Mouse (Mus musculus): Measurements from ENCODE around the gene Ccdc7a.
"Not testable (repeated sequence)": the region's sequence is repeated elsewhere in the genome, so short reads cannot be mapped to it uniquely, and the experiment has no call there.

The Ccdc7a gene

DNA sequence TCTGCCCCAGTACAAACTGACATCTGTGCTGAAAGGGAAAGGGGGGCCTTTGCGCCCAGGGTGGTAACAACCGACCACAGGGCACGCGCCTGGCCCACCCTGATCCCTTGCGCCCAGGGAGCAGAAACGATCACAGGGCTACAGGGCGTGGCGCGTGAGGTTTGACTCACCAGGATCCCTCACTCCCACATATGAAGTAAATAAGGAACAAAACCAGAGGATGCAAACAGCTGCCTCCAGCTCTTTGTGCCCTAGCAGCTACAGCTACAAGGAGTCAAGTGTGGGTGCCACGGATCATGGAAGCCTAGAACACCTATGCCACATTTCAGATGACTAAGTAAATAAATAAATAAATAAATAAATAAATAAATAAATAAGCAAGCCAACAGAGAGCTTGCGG is at the start of gene Ccdc7a:
Ccdc7a (minus strand) TSS at position 101 of the 400 bp plus-strand sequence.
- DNase-seq (ENCODE audit: low spot score in 2 of 2): not testable (repeated sequence)

DNA sequence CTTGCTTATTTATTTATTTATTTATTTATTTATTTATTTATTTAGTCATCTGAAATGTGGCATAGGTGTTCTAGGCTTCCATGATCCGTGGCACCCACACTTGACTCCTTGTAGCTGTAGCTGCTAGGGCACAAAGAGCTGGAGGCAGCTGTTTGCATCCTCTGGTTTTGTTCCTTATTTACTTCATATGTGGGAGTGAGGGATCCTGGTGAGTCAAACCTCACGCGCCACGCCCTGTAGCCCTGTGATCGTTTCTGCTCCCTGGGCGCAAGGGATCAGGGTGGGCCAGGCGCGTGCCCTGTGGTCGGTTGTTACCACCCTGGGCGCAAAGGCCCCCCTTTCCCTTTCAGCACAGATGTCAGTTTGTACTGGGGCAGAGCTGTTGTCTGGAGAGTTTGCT is 1.5 kb upstream of the Ccdc7a start, which contains the start of gene Ccdc7b:
Ccdc7b (plus strand) TSS at position 301 of the 400 bp plus-strand sequence.
- not testable (repeated sequence) for DNase-seq (ENCODE audit: low spot score in 2 of 2)

DNA sequence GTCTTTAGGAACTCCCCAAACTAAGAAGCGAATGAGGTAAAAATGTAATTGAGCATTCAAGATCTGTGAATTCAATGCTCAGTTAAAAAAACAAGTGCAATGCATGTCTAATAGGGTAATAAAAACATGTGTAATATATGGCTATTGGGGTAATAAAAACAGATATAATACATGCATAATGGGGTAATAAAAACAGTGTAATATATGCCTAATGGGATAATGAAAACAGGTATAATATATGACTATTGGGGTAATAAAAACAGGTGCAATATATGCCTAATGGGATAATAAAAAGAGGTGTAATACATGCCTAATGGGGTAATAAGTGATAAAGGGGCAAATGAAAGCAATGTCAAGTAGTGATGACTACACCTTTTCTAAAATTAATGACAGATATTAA is 73.9 kb downstream of the Ccdc7a start:
- DNase-seq (ENCODE audit: low spot score in 2 of 2): no peak

DNA sequence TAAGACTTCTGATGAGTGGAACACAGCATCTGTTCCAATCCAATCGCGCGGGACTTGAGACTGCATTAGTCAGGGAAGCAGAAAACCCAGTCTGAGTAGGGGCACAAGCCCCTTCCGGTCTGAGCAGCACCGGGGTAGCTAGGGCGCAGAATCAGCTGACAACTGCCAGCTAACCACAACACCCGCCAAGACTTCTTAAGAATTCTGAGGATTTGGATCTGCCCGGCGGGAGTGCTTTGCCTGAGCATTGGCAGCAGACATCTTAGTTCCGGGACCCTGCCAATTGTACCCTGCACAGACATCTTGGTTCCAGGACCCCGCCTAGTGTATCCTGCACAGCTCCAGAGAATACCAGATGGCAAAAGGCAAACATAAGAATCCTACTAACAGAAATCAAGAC is 116.4 kb downstream of the Ccdc7a start:
- DNase-seq (ENCODE audit: low spot score in 2 of 2): not testable (repeated sequence)

DNA sequence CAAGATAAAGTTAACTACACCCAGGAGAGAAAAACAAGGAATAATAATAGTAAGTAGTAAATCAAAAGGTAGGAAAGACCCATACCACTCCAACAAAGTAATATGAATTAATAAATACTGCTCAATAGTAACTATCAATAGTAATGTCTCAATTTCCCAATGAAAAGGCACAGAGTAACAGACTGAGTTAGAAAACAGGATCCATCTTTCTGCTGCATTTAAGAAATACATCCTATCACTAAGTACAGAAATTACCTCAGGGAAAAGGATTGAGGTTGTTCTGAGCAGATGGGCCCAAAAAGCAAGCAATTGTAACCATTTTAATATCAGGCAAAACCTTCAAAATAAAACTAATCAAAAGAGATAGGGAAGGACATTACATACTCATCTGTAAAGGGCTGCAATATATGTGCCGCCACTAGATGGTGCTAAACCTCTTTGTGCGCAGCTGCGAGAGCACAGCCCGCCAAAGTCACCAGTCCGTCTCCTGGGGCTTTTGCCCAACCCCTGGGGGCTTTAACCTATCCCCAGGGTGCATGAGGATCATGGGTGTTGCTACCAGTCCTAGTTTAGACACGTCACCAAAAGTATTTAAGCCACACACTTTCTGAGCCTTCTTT is 124.2 kb downstream of the Ccdc7a start:
- not testable (repeated sequence) for DNase-seq (ENCODE audit: low spot score in 2 of 2)

DNA sequence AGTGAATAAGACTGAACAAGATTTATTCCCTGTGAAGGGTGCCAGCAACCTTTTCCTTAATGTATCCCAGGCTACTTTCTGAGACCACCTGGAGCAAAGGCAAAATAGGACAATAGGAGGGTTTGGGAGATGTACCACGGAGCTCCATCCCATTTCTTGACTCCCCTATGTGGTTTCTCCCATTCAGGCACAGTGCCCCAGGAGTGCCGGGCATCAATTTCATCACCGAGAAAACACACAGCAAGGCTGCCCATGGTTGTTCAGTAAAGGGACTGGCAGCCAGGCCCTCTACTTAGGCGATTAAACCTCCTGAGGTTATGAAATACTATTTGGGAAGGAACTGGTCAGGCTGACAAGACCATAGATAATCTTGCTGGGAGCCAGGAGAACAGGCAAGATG is 131.9 kb downstream of the Ccdc7a start:
- DNase-seq (ENCODE audit: low spot score in 2 of 2): no peak

DNA sequence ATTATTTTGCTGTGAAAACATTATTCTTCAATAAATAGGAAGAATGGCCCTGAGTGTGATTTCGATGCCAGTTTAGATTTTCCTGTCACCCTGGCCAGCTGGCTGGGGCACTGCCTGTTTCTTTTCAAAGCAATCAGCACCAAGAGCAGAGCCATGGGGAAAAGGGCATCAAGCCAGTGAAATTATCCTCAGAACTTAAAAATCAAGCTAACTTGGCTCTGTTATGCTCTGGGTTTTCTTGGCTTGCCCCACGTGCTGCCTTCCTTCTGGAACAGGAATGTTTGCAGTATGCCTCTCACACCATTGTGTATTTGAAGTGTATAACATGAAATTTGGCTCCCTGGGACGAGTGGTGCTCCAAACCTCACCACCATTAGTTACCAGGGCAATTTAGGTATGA is 182.6 kb downstream of the Ccdc7a start:
- DNase-seq (ENCODE audit: low spot score in 2 of 2): no peak

DNA sequence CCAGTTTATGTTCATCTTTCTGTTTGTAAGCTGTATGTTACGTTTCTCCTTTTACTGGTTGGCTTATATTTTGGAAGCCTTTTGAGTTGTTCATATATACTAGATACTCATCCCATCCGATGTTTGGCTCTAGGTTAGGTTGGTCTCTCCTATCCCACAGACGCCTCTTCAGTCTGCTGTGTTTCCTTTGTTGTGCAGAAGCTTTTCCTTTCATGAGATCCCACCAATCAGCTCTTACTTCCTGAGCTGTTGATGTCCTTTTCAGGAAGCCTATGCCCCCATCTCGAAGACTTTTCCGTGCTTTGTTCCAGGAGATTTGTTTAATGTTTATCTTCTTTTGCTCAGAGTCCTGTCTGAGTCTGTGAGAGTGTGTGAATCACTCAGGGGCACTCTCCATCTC is 221.6 kb downstream of the Ccdc7a start:
- DNase-seq (ENCODE audit: low spot score in 2 of 2): no peak

DNA sequence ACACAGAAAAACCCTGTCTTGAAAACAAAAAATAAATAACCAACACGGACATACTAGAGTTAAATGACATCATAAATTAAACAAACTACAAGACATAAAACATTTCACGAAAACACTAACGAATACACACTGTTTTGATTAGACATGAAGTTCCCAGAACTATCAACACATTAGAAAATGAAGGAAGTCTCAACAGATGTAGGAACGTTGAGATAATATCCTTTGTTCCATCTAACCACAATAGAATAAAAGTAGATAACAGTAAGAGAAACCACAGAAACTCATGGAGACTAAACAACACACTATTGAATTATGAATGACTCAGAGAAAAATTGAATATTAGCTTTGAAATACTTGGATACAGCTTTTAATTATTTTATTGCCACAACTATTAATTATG is 252.8 kb downstream of the Ccdc7a start:
- DNase-seq (ENCODE audit: low spot score in 2 of 2): no peak

DNA sequence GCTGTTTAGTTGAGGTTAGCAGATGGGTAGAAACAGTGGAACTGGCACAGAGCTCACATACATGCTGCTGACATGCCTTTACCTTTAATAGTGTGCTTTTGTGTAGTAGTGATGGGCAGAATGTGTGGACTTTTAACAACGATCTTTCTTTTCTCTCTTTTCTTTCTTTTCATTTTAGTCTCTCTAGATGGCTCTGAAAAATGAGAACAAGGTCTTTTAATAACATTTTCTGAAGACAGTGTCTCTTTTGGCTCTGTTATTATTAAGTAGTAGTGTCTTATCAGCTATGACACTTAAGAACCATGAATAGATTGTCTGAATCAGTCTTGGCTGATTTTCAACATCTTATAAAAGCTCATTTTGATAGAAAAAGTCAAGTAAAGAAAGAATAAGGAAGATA is 266.7 kb downstream of the Ccdc7a start, which contains the start of gene Gm3952:
Gm3952 (minus strand) TSS at position 101 of the 400 bp plus-strand sequence.
- no peak for DNase-seq (ENCODE audit: low spot score in 2 of 2)

DNA sequence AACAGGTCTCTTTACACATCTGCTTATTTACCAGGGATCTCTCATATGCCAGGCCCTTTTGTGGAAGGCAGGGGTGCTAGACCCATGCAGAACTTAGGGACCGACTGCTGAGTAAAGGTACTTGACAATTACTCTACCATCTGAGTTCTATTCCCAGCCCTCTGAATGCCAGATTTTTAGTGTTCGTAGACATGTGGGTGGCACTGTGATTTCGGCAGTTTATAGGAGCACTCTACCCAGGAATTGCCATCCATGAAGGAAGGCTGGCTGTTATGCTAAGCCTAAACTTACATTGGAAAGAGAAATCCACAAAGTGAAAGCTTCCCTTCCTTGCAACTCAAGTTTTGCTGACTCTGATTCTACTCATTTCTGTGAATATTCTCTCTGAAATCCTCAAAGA is 329.6 kb downstream of the Ccdc7a start:
- no peak for DNase-seq (ENCODE audit: low spot score in 2 of 2)

DNA sequence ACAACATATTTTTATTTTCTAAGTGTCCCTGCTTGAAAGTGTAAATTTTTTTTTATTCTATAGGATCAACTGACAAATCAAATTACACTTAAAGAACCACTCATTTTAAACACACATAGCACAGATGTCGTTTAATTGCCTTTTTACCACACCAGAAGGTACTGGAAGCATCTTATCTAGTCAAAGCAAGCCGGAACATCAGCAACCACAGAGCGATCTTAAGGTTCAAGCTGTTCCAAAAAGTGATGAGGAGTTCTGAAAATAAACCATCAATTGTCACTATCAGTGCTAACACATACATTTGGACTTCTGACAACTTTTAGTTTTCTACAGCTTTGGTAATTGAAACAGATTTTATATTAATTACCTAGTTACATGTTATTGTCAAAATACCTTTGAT is 331.2 kb downstream of the Ccdc7a start:
- no peak for DNase-seq (ENCODE audit: low spot score in 2 of 2)

DNA sequence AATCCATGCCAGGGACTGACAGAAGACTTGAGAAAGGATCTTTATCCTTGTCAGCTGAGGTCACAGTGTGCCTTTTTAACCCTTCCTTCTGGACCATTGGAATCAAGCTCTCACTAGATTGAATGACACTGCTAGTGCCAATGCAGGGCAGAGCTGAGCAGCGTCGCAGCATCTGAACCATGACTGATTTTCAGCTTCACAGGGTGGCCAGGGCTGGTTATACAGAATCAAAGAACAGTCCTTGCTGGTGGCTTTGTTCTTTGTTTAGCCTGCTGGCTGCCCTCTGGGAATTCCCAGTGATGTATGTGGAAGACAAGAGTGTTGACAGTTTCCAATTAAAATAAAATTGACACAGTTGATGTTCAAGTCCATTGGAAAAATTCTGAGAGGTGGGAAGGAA is 333.1 kb downstream of the Ccdc7a start:
- no peak for DNase-seq (ENCODE audit: low spot score in 2 of 2)

DNA sequence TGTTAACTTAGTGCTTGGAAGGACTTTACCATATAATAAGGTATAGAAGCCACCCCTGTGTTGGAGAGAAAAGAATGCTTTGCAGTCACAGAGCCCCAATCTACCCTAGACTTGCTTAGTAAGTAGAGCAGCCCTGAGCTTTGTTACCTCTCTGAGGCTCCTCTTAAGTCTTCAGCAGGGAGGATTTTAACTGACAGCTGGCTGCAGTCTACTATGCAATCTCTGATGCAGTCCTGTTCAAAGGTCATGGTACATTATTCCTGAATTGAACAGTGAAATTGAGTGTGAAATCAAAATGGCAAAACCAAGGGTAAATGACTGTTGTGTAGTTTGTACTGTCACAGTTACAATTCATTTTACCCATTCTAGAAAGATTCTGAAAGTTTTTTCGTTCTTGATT is 338.1 kb downstream of the Ccdc7a start:
- DNase-seq (ENCODE audit: low spot score in 2 of 2): no peak

DNA sequence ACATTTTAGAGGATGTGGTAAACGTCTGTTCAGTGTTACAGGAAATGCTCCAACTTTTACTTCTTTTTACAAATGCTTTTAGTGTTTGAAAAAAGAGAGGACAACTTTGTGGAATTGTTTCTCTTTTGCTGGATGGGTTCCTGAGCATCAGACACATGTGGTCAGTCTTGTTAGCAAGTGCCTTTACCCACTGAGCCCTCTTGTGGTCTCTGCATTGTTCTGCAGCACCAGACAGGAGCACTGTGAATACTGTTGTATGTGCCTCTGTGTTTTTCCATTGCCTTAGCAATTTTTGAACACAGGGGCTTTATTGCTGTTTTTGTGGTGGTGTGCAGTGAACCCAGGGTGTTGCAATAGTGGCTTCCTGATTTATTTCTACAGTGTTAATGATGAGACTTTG is 340.5 kb downstream of the Ccdc7a start:
- DNase-seq (ENCODE audit: low spot score in 2 of 2): no peak

DNA sequence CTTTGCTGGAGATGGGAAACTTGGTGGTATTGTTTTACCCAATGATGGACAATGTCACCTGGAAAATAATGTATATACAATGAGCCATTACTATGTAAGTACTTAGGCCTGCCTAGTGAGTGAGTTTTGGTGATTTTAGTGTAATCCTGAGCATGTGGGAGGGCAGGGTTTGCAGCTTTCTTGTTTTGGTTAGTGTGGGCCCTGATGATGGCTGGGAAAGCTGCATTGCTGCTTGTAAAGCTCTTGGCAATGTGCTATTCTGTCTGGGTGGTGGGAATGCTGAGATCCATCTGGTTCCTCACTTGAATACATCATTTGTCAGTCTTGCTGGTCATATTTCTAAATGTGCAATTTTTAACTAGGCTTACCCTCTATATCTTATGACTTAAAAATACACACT is 349.1 kb downstream of the Ccdc7a start:
- DNase-seq (ENCODE audit: low spot score in 2 of 2): no peak

DNA sequence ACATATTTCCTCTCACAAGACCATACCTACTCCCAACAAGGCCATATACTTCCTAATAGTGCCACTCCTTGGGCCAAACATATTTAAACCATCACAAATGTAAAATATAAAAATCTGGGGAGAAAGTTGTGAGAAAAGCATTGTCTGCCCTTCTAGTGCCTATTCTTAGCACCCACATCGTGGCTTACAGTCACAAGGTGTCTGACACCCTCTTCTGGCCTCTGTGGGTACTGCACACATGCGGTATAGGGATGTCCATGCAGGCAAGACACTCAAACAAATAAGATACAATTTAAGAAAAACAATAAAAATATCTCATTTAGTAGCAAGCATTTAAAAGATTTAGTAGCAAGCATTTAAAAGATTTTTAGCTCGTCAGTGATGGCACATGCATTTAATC is 356.1 kb downstream of the Ccdc7a start:
- peak; percentile 52 to 85 for DNase-seq (ENCODE audit: low spot score in 2 of 2)

DNA sequence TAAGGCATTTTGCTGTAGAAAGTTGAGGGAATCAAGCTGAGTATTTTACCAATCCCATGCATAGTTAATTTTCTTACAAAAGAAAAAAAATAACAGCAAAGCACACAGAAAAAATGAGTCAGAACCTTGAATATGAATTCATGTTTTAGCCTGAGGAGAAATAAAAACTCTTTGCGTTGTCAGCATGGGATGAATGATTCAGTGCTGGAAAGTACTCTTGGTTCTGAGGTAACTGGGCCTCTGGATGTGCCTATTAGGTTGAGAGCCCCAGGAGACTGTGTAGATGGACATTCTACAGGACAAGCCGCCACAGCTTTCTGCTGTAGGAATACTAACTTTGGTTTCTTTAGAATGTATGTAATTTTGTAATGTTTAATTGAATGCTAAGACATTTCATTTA is 360.5 kb downstream of the Ccdc7a start:
- DNase-seq (ENCODE audit: low spot score in 2 of 2): no peak

DNA sequence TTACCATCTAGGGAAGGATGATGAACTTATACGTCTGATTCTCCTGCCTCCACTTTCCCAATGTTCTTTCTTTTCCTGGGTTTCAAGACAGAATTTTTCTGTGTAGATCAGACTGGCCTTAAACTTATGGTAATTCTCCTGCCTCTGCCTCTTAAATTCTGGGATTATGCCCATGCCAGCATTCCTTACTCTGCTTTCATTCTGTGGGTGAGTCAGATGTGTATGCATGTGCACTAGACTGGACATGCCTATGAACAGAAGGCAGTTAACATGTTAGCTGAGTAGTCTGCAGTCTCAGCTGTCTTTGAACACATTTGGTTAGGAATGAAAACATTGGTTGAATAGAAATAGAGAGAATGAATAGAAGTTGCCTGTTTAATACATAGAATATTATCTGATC is 360.9 kb downstream of the Ccdc7a start:
- no peak for DNase-seq (ENCODE audit: low spot score in 2 of 2)

DNA sequence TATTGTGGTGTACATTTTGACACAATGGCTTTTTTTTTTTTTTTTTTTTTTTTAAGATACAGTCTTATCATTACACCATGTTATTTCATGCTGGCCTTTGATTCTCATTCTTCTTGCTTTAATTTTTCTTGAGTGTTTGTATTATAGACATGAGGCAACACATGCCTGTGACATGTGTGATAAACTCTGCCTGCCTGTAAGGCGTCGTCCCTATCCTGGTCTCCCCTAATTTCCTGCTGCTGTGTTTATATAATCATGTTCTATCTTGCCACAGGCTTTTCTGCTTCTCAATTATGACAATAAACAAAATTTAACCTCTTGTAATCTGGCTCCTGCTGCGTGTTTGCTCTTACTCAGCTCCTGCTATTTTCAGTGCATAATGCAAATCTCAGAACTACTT is 367.4 kb downstream of the Ccdc7a start:
- DNase-seq (ENCODE audit: low spot score in 2 of 2): no peak

DNA sequence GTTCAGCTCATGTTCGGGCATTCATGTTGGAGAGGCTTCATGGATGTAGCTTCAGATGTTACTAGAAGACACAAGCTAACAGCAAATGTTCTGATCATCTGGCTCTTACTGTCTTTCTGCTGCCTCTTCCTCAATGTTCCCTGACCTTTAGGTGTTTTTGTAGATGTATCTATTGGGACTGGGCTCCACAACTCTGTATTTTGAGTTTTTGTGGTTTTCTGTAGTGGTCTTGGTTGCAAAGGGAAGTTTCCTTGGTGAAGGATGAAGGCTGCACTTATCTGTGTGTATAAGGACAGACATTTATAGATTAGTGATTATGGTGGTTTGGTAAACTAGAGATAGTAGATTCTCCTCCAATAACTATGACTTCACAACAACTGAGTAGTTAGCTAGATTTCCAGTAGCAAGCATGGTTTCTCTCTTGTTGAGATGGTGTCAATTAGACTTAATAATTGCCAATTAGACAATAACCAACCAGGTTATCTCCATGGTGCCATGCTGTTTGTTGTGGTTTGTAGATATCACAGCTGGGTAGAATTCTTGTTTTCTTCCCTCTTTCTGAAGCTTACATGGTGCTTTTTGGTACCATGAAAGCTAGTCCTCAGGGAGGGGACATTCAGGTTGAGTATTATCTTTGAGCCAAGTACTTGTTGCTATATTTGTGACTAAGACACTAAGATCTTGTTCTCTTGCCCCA is 368.5 kb downstream of the Ccdc7a start:
- DNase-seq (ENCODE audit: low spot score in 2 of 2): no peak

DNA sequence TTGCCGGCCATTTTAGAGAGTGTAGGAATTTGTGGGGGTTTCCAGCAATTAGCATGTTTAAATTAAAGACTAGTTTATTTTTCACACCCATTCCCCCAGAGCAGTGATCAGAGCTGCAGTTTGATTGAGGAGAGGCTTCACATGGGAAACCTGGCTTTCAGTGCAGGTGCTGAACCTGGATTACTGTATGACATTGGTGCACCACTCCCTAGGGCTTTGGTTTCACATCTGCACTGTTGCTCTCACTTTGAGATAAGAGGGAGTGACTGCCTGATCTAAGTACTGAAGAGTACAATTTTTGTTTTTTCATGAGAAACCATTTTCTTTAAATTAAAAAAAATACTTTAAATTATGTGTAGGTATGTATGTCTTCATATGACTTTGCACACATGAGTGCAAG is 375.3 kb downstream of the Ccdc7a start:
- no peak for DNase-seq (ENCODE audit: low spot score in 2 of 2)

DNA sequence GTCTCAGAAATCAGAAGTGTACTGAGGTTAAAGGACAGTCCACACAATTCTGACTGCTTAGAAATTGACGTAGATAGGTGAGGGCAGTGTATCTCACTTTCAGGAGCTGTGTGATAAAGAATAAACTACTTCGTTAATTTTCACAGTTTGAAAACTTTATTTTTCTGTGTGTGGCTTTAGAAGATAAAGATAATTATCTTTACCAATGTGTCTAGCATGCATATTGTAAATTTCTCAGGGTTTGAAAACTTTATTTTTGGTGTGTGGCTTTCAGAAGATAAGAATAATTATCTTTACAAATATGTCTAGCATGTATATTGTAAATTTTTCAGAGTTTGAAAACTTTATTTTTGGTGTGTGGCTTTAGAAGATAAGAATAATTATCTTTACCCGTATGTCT is 376.6 kb downstream of the Ccdc7a start:
- no peak for DNase-seq (ENCODE audit: low spot score in 2 of 2)
